Mouse (Mus musculus) spleen, adult 12 weeks (tissue): ENCODE measurements around the gene Uxt.

Experiments used
- DNase-seq: peaks from one replicate; pipeline ENCODE4 v3.0.0; 2022; ENCODE audit warnings: low spot score

Gene Uxt

GRCm38 (mm10) chrX:20961477-20962378 is at the start of gene Uxt:
Gene Uxt (minus strand): TSS chrX:20962017.
- DNase-seq = peak; percentile 78

- no peak for DNase-seq
These were observed 19.1 kb upstream of the Uxt start for GRCm38 (mm10) chrX:20980901-20981300.

- peak; percentile 70 for DNase-seq
These were observed 11.5 kb downstream of the Uxt start, which contains the start of gene Elk1 for GRCm38 (mm10) chrX:20950191-20950880. Gene Elk1 (minus strand): TSS chrX:20950608.

- no peak for DNase-seq
These were observed 15.8 kb downstream of the Uxt start for GRCm38 (mm10) chrX:20946055-20946454.

- DNase-seq = no peak
These were observed 29.9 kb downstream of the Uxt start for GRCm38 (mm10) chrX:20931963-20932362.

GRCm38 (mm10) chrX:20931364-20931763 is 30.5 kb downstream of the Uxt start, which contains the start of gene Cfp:
Gene Cfp (minus strand): TSS chrX:20931555.
- DNase-seq = no peak

GRCm38 (mm10) chrX:20929859-20930258 is 32.0 kb downstream of the Uxt start:
- DNase-seq = no peak

- no peak for DNase-seq
These were observed 36.8 kb downstream of the Uxt start for GRCm38 (mm10) chrX:20924976-20925375.

- DNase-seq = no peak
These were observed 38.3 kb downstream of the Uxt start for GRCm38 (mm10) chrX:20923506-20923905.

- no peak for DNase-seq
These were observed 40.5 kb downstream of the Uxt start for GRCm38 (mm10) chrX:20921366-20921765.

GRCm38 (mm10) chrX:20920844-20921364 is 40.9 kb downstream of the Uxt start, which contains the start of gene Syn1:
Gene Syn1 (minus strand): TSS chrX:20921004.
- DNase-seq = peak; percentile 31

- DNase-seq = no peak
These were observed 41.5 kb downstream of the Uxt start for GRCm38 (mm10) chrX:20920249-20920843.

GRCm38 (mm10) chrX:20915075-20915474 is 46.7 kb downstream of the Uxt start:
- DNase-seq = no peak

- DNase-seq = no peak
These were observed 48.1 kb downstream of the Uxt start for GRCm38 (mm10) chrX:20913726-20914125.

- no peak for DNase-seq
These were observed 51.7 kb downstream of the Uxt start for GRCm38 (mm10) chrX:20910074-20910473.
